Mouse (Mus musculus): ENCODE measurements around the gene Thsd7a. TPM values are rescaled to one million over a fixed set of nuclear protein-coding genes. Genes with fewer than 3 reads are reported as not detected.

Gene Thsd7a
- polyA plus RNA-seq, 1 experiment = 4.9 TPM

DNA sequence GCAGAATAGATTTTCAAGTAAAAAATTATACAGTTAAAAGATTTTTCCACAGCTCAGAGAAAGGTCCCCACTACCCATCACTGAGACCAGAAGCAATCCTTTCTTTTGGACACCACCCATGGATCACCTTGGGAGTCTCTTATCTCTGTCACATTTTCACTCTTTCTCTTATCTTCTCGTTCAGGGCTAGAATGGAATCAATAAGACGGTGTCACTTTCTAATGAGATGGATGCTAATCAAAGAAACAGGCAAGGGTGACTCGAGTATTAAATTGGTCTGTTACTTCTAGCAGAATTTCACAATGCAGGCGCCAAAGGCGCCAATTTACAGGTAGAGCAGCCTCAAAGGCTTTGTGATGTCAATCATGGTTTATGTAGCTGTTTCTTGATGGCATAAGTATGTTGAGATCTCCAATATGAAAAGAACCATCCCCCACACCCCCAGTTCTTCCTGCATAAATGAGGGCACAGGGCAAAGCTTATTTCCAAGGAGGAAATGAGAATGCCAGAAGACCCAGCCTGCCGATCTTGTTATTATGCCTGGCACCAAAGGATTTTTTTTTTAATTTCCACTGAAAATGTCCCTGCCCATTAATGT lies 173.5 kb downstream of the Thsd7a start:
- no peak overlapping the region for H3K4me3 ChIP-seq (ENCODE audit: insufficient read depth, low read length)
- H3K27ac ChIP-seq (ENCODE audit: insufficient read depth, low read length) = no peak overlapping the region
- no peak for TF ChIP-seq CTCF (IDR thresholded peaks at IDR 0.05; ENCODE audit: borderline replicate concordance, insufficient read depth, low read length)
- no peak for TF ChIP-seq POLR2A (IDR thresholded peaks at IDR 0.05; ENCODE audit: low read depth, low read length)
- no peaks in the 10 kb centered on the region for H3K4me1 ChIP-seq (ENCODE audit: control insufficient read depth, insufficient read depth, low read length)

DNA sequence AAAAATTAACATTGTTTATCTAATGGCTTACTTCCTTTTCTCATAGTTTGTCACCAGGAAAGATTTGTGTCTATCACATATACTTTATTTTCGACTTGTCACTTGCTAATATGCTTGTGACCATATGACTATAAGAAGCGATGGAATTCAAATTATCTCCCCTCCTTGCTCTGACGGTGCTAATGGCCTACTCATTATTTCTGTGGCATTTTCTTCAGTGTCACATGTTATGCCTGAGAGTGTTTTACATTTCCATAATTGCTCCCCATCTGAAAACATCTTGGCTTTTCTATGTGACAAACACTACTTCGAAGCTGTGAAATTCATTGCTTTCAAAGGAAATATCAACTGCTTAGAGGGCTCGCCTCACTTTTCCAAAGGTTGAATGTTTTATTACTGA lies 177.0 kb downstream of the Thsd7a start:
- TF ChIP-seq POLR2A (IDR thresholded peaks at IDR 0.05; ENCODE audit: low read depth, low read length) = no peak
- TF ChIP-seq CTCF (IDR thresholded peaks at IDR 0.05; ENCODE audit: borderline replicate concordance, insufficient read depth, low read length) = no peak
- Histone ChIP-seq H3K27ac (ENCODE audit: insufficient read depth, low read length) (no peak overlapping the region), H3K4me3 (ENCODE audit: insufficient read depth, low read length) (no peak overlapping the region), H3K4me1 (ENCODE audit: control insufficient read depth, insufficient read depth, low read length) (no peaks in the 10 kb centered on the region)

DNA sequence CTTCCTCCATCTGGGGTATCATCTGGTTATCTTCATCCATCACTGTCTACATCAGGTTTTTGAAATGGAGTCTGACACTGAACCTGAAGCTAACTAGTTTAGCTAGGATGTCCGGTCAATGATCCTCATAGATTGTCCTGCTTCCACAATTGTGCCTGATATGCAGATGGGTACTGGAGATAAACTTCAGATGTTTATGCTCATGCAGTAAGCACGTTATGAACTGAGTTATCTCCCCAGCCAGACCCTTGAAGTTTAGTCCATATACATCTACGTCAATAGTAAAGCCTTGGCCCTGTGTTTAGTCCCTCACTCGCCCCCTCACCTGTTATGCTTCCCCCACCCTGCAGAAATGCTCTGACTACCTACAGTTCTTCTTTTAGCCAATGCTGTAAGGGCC lies 184.1 kb downstream of the Thsd7a start:
- Histone ChIP-seq H3K27ac (ENCODE audit: insufficient read depth, low read length) (no peak overlapping the region), H3K4me3 (ENCODE audit: insufficient read depth, low read length) (no peak overlapping the region), H3K4me1 (ENCODE audit: control insufficient read depth, insufficient read depth, low read length) (no peaks in the 10 kb centered on the region)
- no peak for TF ChIP-seq POLR2A (IDR thresholded peaks at IDR 0.05; ENCODE audit: low read depth, low read length)
- no peak for TF ChIP-seq CTCF (IDR thresholded peaks at IDR 0.05; ENCODE audit: borderline replicate concordance, insufficient read depth, low read length)

DNA sequence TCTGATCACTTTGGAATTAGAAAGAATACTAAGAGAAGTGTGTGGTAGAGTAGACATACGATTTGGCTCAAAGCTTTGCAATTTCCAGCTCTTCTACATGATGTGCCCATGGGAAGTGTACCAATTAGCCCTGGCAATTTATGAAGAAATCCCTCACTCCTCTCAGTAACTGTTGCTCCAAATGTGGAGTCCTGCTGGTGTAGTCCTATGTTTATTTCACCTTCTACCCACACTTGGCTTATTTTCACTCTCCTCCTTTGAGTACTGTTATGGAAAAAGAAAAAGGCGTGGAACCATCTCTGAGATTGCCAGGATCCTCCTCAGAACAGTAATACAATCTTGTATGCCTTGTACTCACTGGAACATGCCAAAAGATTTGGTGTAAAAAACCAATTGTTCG lies 186.9 kb downstream of the Thsd7a start:
- H3K27ac ChIP-seq (ENCODE audit: insufficient read depth, low read length) = no peak overlapping the region
- no peak overlapping the region for H3K4me3 ChIP-seq (ENCODE audit: insufficient read depth, low read length)
- no peaks in the 10 kb centered on the region for H3K4me1 ChIP-seq (ENCODE audit: control insufficient read depth, insufficient read depth, low read length)
- TF ChIP-seq CTCF (IDR thresholded peaks at IDR 0.05; ENCODE audit: borderline replicate concordance, insufficient read depth, low read length) (no peak), POLR2A (IDR thresholded peaks at IDR 0.05; ENCODE audit: low read depth, low read length) (no peak)

DNA sequence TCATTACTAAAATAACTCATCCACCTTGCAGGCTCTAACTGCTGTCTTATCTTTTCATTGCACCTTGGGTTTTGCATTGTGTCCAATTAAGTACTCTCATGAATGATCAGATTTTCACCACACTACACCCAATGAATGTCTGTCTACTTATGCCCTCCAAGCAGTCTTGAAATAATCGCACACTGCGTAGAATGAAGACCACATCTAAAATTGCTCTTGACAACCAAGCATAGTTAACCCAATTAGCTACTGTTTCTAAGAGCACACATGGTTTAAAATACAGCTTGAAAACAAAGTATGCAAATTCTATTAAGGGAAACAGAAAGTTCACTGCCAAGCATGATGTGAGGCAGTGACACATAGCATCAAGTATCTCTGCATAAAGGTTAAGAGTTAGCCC lies 188.7 kb downstream of the Thsd7a start:
- H3K4me1 ChIP-seq (ENCODE audit: control insufficient read depth, insufficient read depth, low read length) = no peaks in the 10 kb centered on the region
- no peak overlapping the region for H3K27ac ChIP-seq (ENCODE audit: insufficient read depth, low read length)
- H3K4me3 ChIP-seq (ENCODE audit: insufficient read depth, low read length) = no peak overlapping the region
- TF ChIP-seq POLR2A (IDR thresholded peaks at IDR 0.05; ENCODE audit: low read depth, low read length) = no peak
- TF ChIP-seq CTCF (IDR thresholded peaks at IDR 0.05; ENCODE audit: borderline replicate concordance, insufficient read depth, low read length) = no peak

DNA sequence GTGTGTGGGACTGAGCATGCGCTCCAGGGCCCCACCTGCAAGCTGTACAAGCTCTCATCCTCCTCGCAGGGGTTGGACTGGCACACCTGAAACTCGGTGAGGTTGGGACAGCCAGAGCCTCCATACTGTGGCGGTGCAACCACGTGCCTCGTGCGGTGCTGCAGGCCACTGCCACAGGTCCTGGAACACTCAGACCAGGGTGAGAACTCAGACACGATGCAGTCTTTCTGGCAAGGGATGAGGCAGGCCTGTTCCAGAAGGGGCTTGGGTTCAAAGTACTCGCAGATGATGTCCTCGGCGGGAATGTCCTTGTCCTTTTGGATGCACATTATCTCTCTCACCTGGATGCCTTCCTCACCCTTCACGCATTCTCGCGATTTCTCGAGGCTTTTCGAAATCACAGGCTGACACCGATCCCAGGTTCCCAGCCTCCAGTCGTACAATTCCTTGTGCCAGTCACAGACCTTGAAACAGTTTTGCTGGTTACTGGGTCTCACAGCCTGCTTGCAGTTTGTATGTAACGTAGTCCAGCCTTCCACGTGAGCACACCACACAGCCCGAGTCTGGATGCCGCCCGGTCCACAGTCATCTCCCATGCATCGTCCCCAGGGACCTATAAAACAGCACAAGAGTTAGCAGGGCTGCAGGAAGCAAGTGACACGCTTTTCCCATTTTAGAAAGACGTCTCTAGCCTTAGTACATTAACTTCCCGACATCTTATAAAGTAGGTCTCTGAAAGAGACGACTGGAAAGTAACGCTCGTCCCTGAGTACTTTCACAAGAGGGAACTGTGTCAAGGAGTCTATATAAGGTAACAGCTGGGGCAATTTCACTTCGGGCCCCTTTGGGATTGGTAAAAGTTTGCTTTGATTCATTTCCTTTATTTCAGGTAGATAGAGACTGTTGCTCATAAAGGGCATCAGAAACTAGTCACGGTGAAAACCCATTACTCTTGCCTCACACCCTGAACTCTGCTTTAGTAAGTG lies 193.8 kb downstream of the Thsd7a start:
- TF ChIP-seq POLR2A (IDR thresholded peaks at IDR 0.05; ENCODE audit: low read depth, low read length) (no peak), CTCF (IDR thresholded peaks at IDR 0.05; ENCODE audit: borderline replicate concordance, insufficient read depth, low read length) (no peak)
- Histone ChIP-seq H3K4me1 (ENCODE audit: control insufficient read depth, insufficient read depth, low read length) (no peaks in the 10 kb centered on the region), H3K4me3 (ENCODE audit: insufficient read depth, low read length) (no peak overlapping the region), H3K27ac (ENCODE audit: insufficient read depth, low read length) (no peak overlapping the region)

DNA sequence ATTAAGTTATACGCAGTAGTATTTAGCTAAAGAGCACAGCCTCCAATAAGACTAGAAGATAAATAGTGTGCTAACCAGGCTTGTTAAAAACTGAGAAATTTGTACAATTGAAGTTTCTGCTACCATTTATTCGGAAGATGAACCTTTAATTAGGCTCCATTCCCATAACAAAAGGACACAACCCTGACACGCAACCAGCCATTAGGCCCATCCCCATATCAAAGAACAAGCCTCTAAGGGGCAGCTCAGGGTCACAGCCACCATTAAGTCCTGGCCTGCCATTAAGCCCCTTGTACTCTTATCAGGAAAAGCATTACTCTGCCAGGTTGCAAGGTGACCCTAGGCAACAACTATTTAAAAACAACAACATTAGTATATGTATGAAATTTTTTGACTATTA lies 198.0 kb downstream of the Thsd7a start:
- Histone ChIP-seq H3K4me3 (ENCODE audit: insufficient read depth, low read length) (no peak overlapping the region), H3K27ac (ENCODE audit: insufficient read depth, low read length) (no peak overlapping the region), H3K4me1 (ENCODE audit: control insufficient read depth, insufficient read depth, low read length) (no peaks in the 10 kb centered on the region)
- TF ChIP-seq CTCF (IDR thresholded peaks at IDR 0.05; ENCODE audit: borderline replicate concordance, insufficient read depth, low read length) = no peak
- TF ChIP-seq POLR2A (IDR thresholded peaks at IDR 0.05; ENCODE audit: low read depth, low read length) = no peak

DNA sequence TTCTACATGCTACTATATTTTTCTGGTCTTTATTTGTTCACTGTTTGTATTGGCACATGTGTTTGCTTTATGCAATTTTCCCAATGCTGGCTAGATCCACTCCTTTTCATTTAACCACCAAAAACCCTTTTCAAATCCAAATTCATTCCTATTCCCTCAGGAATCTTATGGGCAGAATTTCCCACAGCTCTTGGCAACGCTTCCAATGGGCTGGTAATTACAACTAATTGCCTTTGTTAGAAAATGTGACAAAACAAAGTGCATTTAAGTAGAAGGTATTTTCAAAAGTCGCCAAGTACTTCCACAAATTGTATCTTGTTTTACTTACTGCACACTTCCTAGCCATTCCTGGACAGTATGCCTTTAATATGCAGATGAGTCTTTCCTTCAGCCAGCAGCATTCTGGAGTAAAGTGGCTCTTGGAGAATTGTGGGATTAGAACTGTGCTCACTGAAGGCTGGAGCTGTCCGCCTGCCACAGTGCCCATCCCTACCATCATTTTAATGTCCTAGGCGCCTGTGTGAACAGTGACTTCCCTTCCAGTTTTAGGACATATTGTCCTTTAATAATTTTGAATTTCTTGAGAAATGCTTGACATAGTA lies 199.1 kb downstream of the Thsd7a start:
- H3K4me3 ChIP-seq (ENCODE audit: insufficient read depth, low read length) = no peak overlapping the region
- H3K27ac ChIP-seq (ENCODE audit: insufficient read depth, low read length) = no peak overlapping the region
- no peaks in the 10 kb centered on the region for H3K4me1 ChIP-seq (ENCODE audit: control insufficient read depth, insufficient read depth, low read length)
- TF ChIP-seq POLR2A (IDR thresholded peaks at IDR 0.05; ENCODE audit: low read depth, low read length) (no peak), CTCF (IDR thresholded peaks at IDR 0.05; ENCODE audit: borderline replicate concordance, insufficient read depth, low read length) (no peak)

DNA sequence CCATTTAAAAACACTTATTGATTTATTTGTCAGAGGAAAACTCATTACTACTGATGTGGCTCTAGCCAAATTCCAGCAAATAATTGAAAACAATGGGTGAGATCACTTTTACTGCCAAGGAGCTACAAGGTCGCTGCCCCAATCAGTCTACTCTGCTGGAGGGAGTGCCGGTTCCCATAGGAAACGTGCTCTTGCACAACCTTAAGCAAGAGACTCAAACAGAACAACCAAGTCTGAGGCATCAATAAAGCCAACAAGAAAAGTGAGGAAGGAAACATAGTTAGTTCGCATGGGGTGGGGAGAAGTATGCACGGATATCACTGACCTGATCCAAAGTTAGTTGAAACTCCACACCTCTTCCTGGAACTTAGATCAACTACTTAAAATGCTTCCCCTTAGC lies 205.1 kb downstream of the Thsd7a start:
- H3K4me1 ChIP-seq (ENCODE audit: control insufficient read depth, insufficient read depth, low read length) = no peaks in the 10 kb centered on the region

DNA sequence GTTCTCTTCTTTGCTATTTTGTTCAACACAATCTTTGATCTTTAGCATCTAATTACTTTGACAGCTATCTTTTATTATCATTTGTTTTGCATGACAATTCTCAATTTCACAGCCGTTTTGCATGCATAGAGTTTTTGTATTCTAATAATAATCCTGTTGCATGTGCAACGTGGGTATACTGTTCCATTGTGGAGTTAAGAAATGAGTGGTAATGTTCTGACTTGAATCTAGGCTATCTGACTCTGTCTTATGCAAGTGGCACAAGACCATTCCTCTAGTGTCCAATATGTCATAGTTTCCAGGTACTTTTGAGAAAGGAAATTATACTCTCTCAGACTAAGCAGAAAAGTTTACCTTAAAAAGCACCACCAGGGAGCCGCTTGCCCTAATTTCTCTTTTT lies 206.7 kb downstream of the Thsd7a start:
- no peak overlapping the region for H3K4me3 ChIP-seq (ENCODE audit: insufficient read depth, low read length)
- TF ChIP-seq POLR2A (IDR thresholded peaks at IDR 0.05; ENCODE audit: low read depth, low read length) (no peak), CTCF (IDR thresholded peaks at IDR 0.05; ENCODE audit: borderline replicate concordance, insufficient read depth, low read length) (no peak)
- H3K4me1 ChIP-seq (ENCODE audit: control insufficient read depth, insufficient read depth, low read length) = no peaks in the 10 kb centered on the region
- no peak overlapping the region for H3K27ac ChIP-seq (ENCODE audit: insufficient read depth, low read length)

More for the DNA sequence above, 205.1 kb downstream of the Thsd7a start:
- H3K27ac ChIP-seq (ENCODE audit: insufficient read depth, low read length) = no peak overlapping the region
- TF ChIP-seq CTCF (IDR thresholded peaks at IDR 0.05; ENCODE audit: borderline replicate concordance, insufficient read depth, low read length) (no peak), POLR2A (IDR thresholded peaks at IDR 0.05; ENCODE audit: low read depth, low read length) (no peak)
- H3K4me3 ChIP-seq (ENCODE audit: insufficient read depth, low read length) = no peak overlapping the region
